Mouse (Mus musculus): Measurements from ENCODE around the gene Prpf19.

GRCm38 (mm10) chr19:10855422-10855821 lies 39.6 kb upstream of the Prpf19 start:
- no peak for TF ChIP-seq CTCF (IDR thresholded peaks at IDR 0.05; ENCODE audit: control insufficient read depth, insufficient read depth, insufficient replicate concordance, low read depth, low read length)
- no peak for TF ChIP-seq POLR2A (IDR thresholded peaks at IDR 0.05; ENCODE audit: control insufficient read depth, low read depth, low read length)
